Mouse (Mus musculus) hematopoietic stem cell, adult 5-6 weeks (primary cell): ENCODE results near the gene Dennd4b. TPM values are rescaled to one million over a fixed set of nuclear protein-coding genes. Genes with fewer than 3 reads are reported as not detected.

Source experiments
- ATAC-seq, 2 experiments: fragments of 125-278 bp in 1 of 2; replicated peaks in 1 of 2; 2 replicates each; pipeline ENCODE4 v1.8.0; 2016 to 2017; ENCODE audit warnings: inconsistent platforms in 2 of 2, mild to moderate bottlenecking in 2 of 2, moderate number of reproducible peaks in 2 of 2, low read depth in 1 of 2, moderate TSS enrichment in 1 of 2; ENCODE audit not compliant: low FRiP score in 2 of 2, poor library complexity in 2 of 2, severe bottlenecking in 2 of 2, insufficient read depth in 1 of 2, low TSS enrichment in 1 of 2
- total RNA-seq: library from RNA; stranded (forward); fragments of 172-1452, 232-1000 nt; gene quantifications from 2 replicates; pipeline ENCODE4 v1.2.3, GENCODE M21; 2017

Gene Dennd4b
- total RNA-seq, result 15.7 and 19.6 TPM in 2 replicates

- ATAC-seq, result peak; percentile 74 to 79
Measured at GRCm38 (mm10) chr3:90265034-90265931, at the start of gene Dennd4b. Gene Dennd4b, plus strand, starts transcription at chr3:90265185.

GRCm38 (mm10) chr3:90215825-90216380 lies 49.1 kb upstream of the Dennd4b start:
- no peak for ATAC-seq

DNA sequence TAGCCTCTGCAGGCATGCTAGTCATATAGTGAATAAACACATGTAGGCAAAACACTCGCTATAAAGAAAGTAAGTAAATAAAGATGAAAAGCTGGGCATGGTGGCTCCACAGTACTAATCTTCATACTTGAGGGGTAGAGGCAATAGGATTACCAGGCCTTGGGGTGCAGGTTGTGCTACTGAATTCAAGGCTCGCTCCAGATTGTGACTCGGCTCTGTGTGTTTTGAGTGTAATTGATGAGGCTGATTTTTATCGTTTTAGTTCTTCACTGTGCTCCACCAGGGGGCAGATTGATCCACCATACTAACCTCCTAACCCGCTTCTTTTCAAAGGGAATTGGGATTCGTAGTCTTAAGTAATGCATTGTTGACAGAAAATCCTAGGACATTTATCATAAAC lies 44.9 kb upstream of the Dennd4b start:
- peak; percentile 54 to 64 for ATAC-seq

DNA sequence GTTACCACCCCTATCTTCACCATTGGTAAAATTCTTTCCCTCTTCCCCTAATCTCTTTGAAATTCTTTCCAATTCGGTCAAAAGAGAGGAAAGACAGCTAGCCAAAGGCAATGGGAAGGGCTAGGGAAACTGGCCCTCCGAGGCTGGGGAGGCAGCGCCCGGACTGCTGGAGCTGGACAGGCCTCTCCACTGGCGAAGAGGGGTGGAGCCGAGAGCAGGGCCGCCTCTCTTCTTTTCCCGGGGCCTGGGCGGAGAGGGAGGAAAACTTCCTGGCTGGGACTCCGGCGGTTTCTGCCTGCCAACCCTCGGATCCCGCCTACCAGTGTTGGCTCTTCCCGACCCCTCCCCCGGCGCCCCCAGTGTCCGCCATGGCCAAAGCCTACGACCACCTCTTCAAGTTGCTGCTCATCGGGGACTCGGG lies 44.4 kb upstream of the Dennd4b start:
- ATAC-seq, result peak in 1 of 2 experiments; percentile 27; a peak in 1 of 4 replicates

GRCm38 (mm10) chr3:90221123-90221522 lies 43.9 kb upstream of the Dennd4b start:
- ATAC-seq, result no peak

- ATAC-seq, result no peak
Measured at GRCm38 (mm10) chr3:90222455-90222854, 42.5 kb upstream of the Dennd4b start.

- ATAC-seq, result no peak
Measured at GRCm38 (mm10) chr3:90222941-90223340, 42.0 kb upstream of the Dennd4b start.

DNA sequence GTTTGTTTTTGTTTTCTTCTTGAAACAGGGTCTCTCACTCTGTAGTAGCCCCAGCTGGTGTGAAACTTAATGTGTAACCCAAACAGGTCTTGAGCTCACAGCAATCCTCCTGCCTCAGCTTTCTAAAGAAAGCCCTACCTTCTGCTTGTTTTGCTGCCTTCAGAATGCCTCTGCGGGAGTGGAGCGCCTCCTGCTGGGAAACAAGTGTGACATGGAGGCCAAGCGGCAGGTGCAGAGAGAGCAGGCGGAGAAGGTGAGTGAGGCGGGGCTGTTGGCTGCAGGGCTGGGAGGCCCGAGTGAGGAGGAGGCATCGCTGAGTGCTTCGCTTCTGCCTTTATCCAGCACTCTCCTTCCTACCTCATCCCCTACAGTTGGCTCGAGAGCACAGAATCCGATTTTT lies 40.7 kb upstream of the Dennd4b start:
- no peak for ATAC-seq

DNA sequence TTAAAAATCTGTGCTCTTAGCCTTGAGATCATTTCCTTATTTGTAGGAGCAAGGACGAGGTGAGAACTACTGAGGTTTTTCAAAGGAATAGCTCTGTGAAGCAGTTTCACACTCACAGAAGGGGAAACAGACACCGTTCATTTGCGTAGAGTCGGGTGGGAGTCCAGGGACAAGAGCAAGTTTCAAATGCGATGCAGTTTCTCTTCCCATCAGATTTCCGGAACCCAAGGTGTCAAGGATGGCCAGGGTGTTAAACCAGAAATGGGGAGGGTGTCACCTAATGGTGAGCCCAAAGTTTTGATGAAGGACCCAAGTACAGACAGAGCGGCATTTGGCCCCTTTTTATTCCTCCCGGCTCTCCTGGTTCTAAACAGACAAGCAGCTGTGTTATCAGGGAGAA lies 33.9 kb upstream of the Dennd4b start:
- ATAC-seq, result no peak

GRCm38 (mm10) chr3:90231507-90232333 lies 33.3 kb upstream of the Dennd4b start, which contains the start of gene Jtb:
Gene Jtb, plus strand, starts transcription at chr3:90231597.
- ATAC-seq, result peak; percentile 95 to 98

DNA sequence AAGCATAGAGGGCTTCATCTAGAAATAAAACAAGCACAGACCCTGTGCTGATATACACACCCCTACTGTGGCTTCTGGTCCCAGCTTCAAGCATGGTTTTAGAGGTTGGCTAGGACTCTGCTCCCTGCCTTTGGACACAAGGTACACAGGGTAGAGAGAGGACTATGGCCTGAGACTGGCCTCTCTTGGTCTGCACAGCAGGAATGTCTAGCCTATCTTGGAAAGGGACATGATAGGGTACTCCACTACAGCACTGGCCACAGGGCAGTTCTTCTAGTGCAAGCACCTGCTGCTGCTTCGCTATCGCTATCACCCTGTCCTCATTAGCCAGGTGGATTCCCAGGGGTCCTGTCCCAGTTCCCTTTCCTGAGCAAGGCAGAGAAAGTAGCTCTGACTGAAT lies 23.7 kb upstream of the Dennd4b start:
- no peak for ATAC-seq

- ATAC-seq, result peak; percentile 19 to 40; a peak in 2 of 4 replicates
Measured at GRCm38 (mm10) chr3:90241669-90242358, 23.2 kb upstream of the Dennd4b start.

DNA sequence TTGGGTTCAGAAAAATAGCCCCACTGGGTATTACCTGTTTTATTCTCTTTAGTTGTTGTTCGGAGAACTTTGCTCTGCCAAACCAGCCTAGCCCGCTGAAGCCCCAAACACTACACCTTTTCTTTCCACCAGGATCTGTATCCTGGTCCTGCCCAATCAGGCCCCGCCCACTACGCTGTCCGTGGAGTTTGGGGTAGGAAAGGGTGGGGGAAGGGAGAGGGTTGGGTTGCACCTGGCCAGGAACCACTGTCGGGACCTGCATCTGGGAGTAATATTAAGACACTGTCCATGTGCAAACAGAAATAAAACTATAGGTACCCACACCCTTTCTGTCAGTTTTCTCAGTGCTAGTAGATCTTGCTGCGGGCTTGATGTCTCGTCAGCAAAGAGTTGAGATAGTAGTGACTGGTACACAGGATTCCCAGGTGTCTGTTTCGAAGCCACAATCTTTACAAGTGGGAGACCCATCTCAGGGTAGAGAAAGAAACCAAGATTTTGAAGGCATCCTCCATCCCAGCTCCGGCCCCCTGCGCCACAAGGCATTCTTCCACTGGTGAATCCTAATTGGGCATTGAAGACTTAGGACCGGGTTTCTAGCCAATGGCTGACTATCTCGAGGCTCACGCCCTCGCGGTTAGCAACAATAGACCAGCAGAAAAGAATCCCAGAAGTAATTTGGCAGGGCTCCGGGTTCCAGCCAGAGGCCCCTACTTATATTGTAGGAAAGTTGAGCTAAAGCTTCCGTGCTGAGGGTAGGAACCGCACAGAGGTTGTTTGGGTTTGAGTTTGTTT lies 21.8 kb upstream of the Dennd4b start, which contains the start of gene Creb3l4:
TSS of gene Creb3l4 (minus strand) at position 529 of the 792 bp plus-strand sequence.
- no peak for ATAC-seq

DNA sequence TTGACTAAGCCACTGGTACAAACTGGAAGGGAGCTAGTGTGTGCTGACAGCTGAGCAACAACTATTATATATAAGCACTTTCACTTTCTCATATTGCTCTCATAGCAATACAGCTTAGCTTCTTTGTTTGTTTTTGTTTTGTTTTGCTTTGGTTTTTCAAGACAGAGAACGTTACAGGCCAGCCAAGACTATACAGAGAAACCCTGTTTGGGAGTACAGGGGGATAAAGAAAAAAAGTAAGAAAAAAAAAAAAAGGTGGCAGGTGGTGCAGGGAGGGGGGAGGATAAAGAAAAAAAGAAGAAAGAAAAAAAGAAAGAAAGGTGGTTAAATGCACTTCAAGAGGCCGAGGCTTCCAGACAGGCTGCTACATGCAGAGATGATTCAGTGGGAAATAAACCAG lies 19.6 kb upstream of the Dennd4b start:
- ATAC-seq, result no peak

DNA sequence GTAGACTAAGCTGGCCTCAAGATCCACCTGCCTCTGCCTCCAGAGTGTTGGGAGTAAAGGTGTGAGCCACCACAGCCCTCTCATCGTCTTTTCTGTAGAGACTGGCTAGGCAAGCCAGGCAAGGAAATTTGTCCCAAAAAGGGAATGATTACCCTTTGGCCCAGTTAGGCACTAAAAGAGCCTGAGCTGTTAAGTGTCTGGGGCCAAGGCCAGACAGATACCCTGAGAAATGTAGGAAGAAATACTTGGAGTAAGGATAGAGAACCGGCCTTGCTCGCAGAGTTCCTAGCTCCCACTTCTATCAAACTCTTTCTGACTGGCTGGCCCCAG lies 17.4 kb upstream of the Dennd4b start:
- no peak for ATAC-seq

GRCm38 (mm10) chr3:90247960-90248745 lies 16.8 kb upstream of the Dennd4b start, which contains the start of gene Slc39a1:
Gene Slc39a1, plus strand, starts transcription at chr3:90248172.
- peak; percentile 94 to 96 for ATAC-seq
